Mouse (Mus musculus): ENCODE results near the gene Pomt2.
A peak's percentile ranks its signal among the peaks of the same experiment; 100 is the strongest.

The Pomt2 gene

GRCm38 (mm10) chr12:87130224-87130623 lies 17.5 kb downstream of the Pomt2 start:
- no peak for DNase-seq (ENCODE audit: extremely low read depth, low read depth)

DNA sequence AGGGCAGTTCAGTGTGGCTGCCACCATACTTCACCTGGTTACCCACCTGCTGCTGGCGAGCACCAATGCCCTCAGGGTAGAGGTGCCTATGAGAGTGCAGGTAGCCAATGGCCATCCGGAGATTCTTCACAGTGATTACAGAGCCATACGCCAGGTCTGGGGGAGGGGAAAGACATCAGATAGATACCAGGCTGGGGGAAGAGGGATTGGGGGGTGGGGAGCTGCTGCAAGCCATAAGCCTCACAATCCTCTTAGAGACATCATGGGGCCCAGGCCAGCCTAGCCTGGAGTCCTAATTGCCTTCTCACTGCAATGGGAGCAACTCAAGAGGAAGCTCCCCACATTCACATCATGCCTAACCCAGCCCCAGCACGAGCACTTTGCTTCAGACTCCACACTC lies 20.5 kb downstream of the Pomt2 start:
- DNase-seq (ENCODE audit: extremely low read depth, low read depth), result no peak

DNA sequence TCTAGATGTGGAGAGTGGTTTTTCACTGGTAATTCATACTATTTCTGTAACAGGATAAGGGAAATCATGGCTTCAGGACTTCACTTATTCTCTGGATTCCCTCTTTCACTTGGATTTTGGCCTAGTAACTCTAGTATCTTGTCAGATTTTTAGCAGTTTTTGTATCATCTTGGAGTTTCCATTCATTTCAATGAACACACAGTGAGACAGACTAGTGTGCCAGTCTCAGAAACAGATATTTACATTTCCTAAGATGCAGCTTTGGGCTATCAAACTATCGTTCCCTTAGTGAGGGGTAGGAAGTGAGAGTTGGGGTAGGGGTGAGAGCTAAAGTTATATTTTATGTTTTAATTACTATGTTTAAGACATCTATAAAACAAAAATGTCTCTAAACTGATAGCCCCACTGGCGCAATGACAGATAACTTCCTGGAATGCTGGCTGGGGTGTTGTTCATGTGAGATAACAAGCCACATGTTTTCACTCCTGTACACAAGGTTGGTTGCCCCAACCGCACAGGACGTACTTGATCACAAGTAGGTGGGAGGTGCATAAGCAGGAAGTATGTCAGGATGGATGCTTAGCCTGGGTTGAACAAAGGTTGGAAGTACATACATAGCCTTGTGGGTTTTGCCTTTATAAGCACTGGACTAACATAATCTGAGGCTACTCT lies 25.7 kb downstream of the Pomt2 start:
- peak; percentile 42 for DNase-seq (ENCODE audit: extremely low read depth, low read depth)

DNA sequence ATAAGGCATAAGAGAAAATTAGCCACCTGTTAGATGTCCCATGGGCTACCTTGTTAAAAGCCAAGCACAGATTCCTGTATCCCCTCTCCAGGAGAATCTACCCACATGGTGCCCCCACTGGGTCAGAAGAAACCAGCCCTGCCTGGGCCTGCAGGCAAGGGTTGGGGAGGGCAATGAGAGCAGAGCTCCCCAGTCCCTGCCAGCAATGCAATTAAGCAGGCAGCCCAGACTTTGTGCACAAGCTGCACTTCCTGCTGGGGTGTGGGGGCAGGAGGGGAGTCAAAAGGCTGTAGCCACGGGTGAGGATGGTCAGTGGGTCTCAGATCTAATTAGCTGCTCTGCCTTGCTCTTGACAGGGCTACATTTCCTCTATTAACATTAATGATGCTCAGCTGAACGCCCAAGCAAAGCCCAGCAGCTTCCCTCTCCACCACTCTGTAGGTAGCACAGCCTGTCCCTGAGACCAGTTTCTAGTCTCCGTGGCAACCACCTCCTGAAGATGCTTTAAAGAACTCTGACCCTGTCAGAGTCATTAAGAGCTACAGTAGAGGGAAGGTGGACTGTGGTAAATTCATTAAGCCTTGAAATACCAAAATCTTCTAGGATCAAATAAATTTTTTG lies 40.3 kb downstream of the Pomt2 start:
- no peak for DNase-seq (ENCODE audit: extremely low read depth, low read depth)

DNA sequence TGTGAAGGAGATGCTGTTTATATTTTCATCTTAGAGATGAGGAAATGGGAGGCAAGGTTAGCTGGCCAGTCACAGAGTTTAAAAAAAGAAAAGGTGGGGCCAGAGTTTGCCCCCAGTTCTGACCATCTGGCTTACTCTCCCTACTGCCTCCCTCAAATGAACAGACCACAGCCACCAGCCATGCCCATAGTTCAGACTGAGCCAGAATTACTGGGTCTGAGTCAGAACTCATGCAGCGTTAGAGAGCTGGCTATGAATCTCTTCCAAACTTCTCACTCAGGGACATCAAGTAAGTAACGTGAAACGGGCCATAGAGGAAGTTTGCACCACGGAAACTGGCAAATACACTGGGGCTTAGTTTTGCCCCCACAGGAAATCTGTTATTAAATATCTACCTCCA lies 43.0 kb downstream of the Pomt2 start:
- no peak for DNase-seq (ENCODE audit: extremely low read depth, low read depth)

DNA sequence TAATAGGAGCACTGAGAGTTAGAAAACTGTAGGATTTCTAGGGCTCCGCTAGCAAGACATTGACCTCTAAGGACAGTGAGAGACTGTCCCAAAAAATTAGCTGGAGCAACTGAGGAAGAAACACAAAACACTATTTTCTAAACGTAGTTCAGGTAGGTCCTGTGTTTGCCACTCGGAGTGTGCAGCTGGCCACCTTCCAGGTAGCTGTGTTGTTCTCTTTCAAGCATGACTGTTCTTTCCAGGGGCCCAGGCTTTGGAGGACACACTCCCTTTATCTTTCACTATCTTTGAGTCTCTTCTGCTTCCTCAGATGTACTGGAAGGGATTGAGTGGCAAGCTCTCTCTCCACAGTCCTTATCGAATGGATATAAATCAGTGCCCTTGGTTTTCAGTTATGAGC lies 44.3 kb downstream of the Pomt2 start:
- no peak for DNase-seq (ENCODE audit: extremely low read depth, low read depth)

DNA sequence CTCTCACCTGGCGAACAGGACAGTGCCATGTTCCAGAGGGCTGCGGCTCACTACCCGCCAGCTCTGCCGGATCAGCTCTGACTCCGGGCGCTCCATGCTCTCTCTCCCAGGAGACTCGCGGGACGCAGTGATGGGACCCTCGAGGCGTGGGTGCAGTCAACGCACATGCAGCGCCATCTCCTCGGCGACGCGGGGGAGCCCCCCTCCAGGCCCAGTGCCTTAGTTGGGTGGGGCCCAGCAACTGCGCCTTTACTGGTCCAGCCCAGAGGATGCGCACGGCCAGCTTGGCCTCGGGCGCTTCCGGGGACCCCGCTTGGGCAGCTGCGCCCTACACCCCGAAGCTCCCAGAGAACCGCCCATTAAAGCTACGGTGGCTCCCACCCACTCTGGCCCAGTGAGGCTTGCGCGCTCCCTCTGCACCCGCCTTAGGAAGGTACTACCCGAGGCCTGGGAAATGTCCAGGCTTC lies 45.6 kb downstream of the Pomt2 start, which contains the start of gene Ngb:
Ngb (minus strand) TSS at position 375 of the 467 bp plus-strand sequence.
- DNase-seq (ENCODE audit: extremely low read depth, low read depth), result no peak

- DNase-seq (ENCODE audit: extremely low read depth, low read depth), result no peak
These were observed 47.4 kb downstream of the Pomt2 start for GRCm38 (mm10) chr12:87100331-87100730.

- no peak for DNase-seq (ENCODE audit: extremely low read depth, low read depth)
These were observed 54.1 kb downstream of the Pomt2 start for GRCm38 (mm10) chr12:87093671-87094070.

DNA sequence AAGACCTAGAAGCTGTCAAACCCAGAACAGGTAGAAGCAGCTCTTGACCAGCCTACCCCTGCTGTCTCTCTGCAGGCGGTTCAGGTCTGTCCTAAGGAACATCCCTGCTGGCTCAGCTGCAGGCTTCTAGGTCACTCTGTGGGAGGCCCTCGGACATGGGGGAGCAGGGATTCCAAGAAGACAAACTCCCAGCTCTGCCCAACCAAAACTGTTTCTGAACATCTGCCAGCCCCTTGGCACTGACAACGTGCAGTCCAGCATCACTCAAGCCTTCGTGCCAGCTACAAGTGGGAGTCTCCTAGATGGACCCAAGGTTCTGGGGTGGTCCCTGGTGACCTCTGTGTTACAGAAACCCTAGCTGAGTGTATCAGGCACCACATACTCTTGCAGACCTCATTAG lies 54.5 kb downstream of the Pomt2 start:
- no peak for DNase-seq (ENCODE audit: extremely low read depth, low read depth)

- DNase-seq (ENCODE audit: extremely low read depth, low read depth), result no peak
These were observed 55.9 kb downstream of the Pomt2 start for GRCm38 (mm10) chr12:87091916-87092315.

- DNase-seq (ENCODE audit: extremely low read depth, low read depth), result no peak
These were observed 58.1 kb downstream of the Pomt2 start for GRCm38 (mm10) chr12:87089701-87090100.

DNA sequence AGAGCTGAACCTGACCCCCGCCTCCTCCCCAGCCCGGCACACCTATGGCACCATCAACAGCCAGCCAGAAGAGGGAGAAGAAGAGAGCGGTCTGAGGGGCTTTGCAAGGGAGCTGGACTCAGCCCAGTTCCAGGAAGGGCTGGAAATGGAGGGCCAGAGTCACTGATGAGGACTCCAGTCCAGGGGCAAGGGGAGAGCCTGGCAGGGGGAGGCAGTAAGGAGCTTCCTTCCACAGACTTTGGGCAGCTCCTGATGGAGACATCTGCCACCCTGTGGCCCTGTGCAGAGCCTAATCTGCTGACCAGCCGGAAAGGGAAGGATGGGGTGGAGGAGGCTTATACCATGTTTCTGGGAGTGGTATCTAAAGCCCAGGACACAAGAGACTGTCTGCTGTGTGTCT lies 58.5 kb downstream of the Pomt2 start:
- DNase-seq (ENCODE audit: extremely low read depth, low read depth), result no peak

- DNase-seq (ENCODE audit: extremely low read depth, low read depth), result peak; percentile 29
These were observed 59.4 kb downstream of the Pomt2 start for GRCm38 (mm10) chr12:87088331-87088730.

DNA sequence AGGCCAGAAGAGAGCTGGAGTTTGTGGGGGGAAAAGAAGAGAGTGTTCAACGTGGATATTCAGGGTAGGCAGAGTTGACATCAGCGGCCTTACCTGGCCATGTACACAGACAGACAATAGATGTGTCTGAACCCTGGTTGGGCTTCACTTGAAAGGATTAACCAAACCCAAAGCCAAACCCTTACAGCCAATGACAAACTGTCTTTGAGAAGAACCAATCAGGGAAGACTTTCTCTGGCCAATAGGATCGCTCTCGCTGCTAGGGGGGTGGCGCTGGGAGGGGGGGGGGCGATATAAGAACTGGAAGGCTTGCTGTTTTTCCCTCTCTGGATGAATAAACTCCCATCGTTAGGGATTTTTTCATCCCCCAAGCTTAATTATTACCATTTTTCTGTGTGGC lies 60.5 kb downstream of the Pomt2 start:
- DNase-seq (ENCODE audit: extremely low read depth, low read depth), result no peak

DNA sequence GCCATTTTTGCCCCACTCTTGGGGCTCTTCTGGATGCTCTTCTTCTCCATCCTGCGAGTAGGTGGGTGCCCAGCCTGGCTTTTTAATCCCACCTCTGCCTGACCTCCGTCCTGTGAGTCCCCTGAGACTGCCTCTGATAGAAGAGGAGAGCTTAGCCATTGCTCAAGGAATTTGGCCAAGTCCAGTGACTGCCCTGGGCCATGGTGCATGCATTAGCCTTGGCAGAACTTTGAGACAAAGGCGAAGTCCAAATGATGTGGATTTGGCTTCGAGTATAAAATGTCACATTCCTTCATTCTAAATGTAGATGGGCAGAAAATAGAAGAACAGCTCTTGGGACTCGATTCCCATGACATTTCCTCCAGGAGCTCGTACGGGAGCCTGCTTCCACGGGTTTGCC lies 65.0 kb downstream of the Pomt2 start:
- DNase-seq (ENCODE audit: extremely low read depth, low read depth), result no peak

DNA sequence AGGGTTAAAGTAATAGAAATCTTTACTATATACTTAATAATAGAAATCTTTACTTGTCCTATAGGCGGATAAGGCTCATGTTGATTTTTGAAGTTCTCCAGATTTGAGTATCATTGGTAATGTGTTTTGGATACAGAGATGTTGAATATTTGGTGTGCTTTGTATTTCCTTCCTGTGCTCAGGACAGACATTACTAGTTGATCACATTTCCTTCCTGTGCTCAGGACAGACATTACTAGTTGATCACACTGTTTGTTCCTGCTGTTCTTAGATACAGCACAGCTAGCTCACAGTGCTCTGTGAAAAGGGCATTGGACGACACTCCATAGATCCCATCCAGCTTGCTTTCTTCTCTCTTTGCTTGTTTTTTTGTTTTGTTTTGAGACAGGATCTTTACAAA lies 71.2 kb downstream of the Pomt2 start:
- DNase-seq (ENCODE audit: extremely low read depth, low read depth), result no peak

GRCm38 (mm10) chr12:87070520-87070919 lies 77.2 kb downstream of the Pomt2 start:
- no peak for DNase-seq (ENCODE audit: extremely low read depth, low read depth)

DNA sequence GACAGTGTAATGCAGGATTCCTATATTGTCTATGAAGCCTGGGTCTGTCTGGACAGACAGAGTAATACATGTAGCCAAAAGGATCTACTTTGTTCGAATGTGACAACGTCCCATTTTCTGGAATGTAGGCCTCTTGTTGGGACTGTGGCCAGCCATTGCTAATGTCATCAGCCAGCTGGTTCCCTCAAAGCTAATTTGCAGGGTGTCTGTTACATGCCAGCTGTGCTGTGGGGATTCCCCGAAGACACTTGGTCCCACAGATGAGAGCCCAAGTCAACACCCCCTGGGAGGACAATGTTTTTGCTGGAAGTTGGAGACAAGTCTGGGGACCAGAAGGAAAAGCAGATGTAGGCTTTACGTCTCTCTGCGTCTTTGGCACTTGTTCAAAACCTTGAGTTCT lies 81.3 kb downstream of the Pomt2 start:
- DNase-seq (ENCODE audit: extremely low read depth, low read depth), result no peak

DNA sequence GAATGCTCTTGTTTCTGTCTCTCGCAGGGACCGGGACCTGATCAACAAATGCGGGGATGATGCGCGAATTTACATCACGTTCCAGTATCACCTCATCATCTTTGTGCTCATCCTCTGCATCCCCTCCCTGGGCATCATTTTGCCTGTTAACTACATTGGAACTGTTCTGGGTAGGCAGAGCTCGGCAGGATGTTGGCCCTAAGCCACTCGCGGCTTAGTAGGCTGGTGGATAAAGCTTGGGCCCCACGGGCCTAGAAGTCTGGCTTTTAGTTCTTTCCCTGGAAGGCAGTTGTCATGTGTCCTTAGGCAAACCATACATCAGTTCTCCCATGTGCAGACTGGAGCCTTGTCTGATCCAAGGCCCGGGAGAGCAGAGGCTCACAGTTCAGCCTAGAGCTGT lies 82.3 kb downstream of the Pomt2 start:
- DNase-seq (ENCODE audit: extremely low read depth, low read depth), result no peak

- no peak for DNase-seq (ENCODE audit: extremely low read depth, low read depth)
These were observed 90.7 kb downstream of the Pomt2 start for GRCm38 (mm10) chr12:87057066-87057465.
